In the genomic region with DNA sequence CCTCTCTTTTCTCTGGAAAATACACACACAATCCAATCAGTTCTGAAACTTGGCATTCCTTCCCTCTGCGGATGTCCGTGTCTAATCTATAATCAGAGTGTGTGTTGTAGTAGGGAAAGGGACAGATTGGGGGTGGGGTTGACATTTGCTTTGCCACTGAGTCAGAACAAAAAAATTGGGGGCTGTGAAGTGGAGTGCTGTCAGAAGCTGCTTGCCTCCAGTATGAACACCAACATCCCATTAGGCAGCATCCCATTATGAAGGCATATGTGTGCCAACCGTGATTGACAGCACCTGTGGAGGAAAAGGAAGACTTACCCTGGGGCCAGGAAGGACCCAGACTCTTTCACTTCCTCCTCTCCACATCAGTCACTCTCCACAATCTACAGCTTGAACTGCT, we compare ENCODE assay signal across 20 mouse cellular contexts. TPM values are rescaled to one million over a fixed set of nuclear protein-coding genes. Genes with fewer than 3 reads are reported as not detected.
DNase-seq lines count a peak whose midpoint lies in the region; ATAC-seq lines count a peak whose summit lies in the region.
"Had no signal": no experiment of that assay in that cellular context is flagged by ENCODE, and none has a peak within 500 bp of the region (broad histone marks: within the 10 kb centered on the region; RNA-seq: fewer than 3 reads in every experiment).

No protein-coding gene starts in this region.

- no peaks in the 10 kb centered on the region for H3K27me3 ChIP-seq in heart, embryonic 16.5 days (ENCODE audit: control insufficient read depth, insufficient read depth, low read length)
- H3K27me3 ChIP-seq in heart, embryonic 10.5 days (ENCODE audit: insufficient read depth, poor library complexity, severe bottlenecking) = no peaks in the 10 kb centered on the region
- no peaks in the 10 kb centered on the region for H3K27me3 ChIP-seq in hindbrain, embryonic 14.5 days (ENCODE audit: control insufficient read depth, insufficient read depth, low read length)
- no peaks in the 10 kb centered on the region for H3K27me3 ChIP-seq in midbrain, embryonic 15.5 days (replicated peaks)
- H3K27me3 ChIP-seq: embryonic facial prominence, embryonic 15.5 days; forebrain, embryonic 12.5 days; stomach, embryonic 15.5 days had no signal

- H3K36me3 ChIP-seq in heart, embryonic 16.5 days (ENCODE audit: control insufficient read depth, insufficient read depth) = no peaks in the 10 kb centered on the region
- H3K36me3 ChIP-seq in heart, embryonic 10.5 days = no peaks in the 10 kb centered on the region
- no peaks in the 10 kb centered on the region for H3K36me3 ChIP-seq in hindbrain, embryonic 14.5 days (replicated peaks; ENCODE audit: control insufficient read depth, insufficient read depth)
- no peaks in the 10 kb centered on the region for H3K36me3 ChIP-seq in midbrain, embryonic 15.5 days (replicated peaks)
- H3K36me3 ChIP-seq: embryonic facial prominence, embryonic 15.5 days; forebrain, embryonic 12.5 days; limb, embryonic 10.5 days; stomach, embryonic 15.5 days had no signal

- no peak overlapping the region for H3K4me3 ChIP-seq in heart, embryonic 16.5 days (ENCODE audit: low read length)
- H3K4me3 ChIP-seq in heart, embryonic 10.5 days = no peak overlapping the region
- H3K4me3 ChIP-seq in hindbrain, embryonic 14.5 days (replicated peaks; ENCODE audit: low read length) = no peak overlapping the region
- no peak overlapping the region for H3K4me3 ChIP-seq in midbrain, embryonic 15.5 days
- H3K4me3 ChIP-seq: embryonic facial prominence, embryonic 15.5 days; forebrain, embryonic 12.5 days; layer of hippocampus, adult 2 months; limb, embryonic 10.5 days; stomach, embryonic 15.5 days had no signal

- no peaks in the 10 kb centered on the region for H3K9me3 ChIP-seq in heart, embryonic 16.5 days (replicated peaks; ENCODE audit: control insufficient read depth, low read length)
- no peaks in the 10 kb centered on the region for H3K9me3 ChIP-seq in heart, embryonic 10.5 days
- no peaks in the 10 kb centered on the region for H3K9me3 ChIP-seq in hindbrain, embryonic 14.5 days (ENCODE audit: control insufficient read depth, low read length)
- no peaks in the 10 kb centered on the region for H3K9me3 ChIP-seq in midbrain, embryonic 15.5 days
- H3K9me3 ChIP-seq: embryonic facial prominence, embryonic 15.5 days; forebrain, embryonic 12.5 days; limb, embryonic 10.5 days; stomach, embryonic 15.5 days had no signal

- 60% methylated on average over 3 of the region's 3 CpGs for WGBS in heart, embryonic 16.5 days
- WGBS in heart, embryonic 10.5 days = 51% methylated on average over 3 of the region's 3 CpGs
- WGBS in hindbrain, embryonic 14.5 days = 50% methylated on average over 3 of the region's 3 CpGs
- WGBS in midbrain, embryonic 15.5 days = 42% methylated on average over 3 of the region's 3 CpGs

- 0 out of 2 replicates have a peak overlapping the region, but pooled peaks have one; percentile 18 for H3K27ac ChIP-seq in heart, embryonic 16.5 days (ENCODE audit: low read length)
- no peak overlapping the region for H3K27ac ChIP-seq in heart, embryonic 10.5 days
- H3K27ac ChIP-seq in hindbrain, embryonic 14.5 days = no peak overlapping the region
- no peak overlapping the region for H3K27ac ChIP-seq in midbrain, embryonic 15.5 days
- H3K27ac ChIP-seq: embryonic facial prominence, embryonic 15.5 days; forebrain, embryonic 12.5 days; kidney, postnatal 0 days; layer of hippocampus, adult 2 months; limb, embryonic 10.5 days; stomach, embryonic 15.5 days had no signal

- no peak for DNase-seq in heart, embryonic 10.5 days (ENCODE audit: low spot score)
- DNase-seq in hindbrain, embryonic 14.5 days (ENCODE audit: low spot score) = no peak
- no peak for DNase-seq in spleen, postnatal 14 days (ENCODE audit: low spot score in 2 of 2)
- no peak for DNase-seq in layer of hippocampus, postnatal 10 days (ENCODE audit: low spot score in 2 of 2)
- DNase-seq: heart, adult 18-20 months; heart, postnatal 36 days; lung, embryonic 14.5 days; right cerebral cortex, adult 18-20 months; spleen, adult 18-20 months had no signal

- H3K4me2 ChIP-seq in heart, embryonic 16.5 days (ENCODE audit: low read depth, low read length) = no peak overlapping the region
- H3K4me2 ChIP-seq in hindbrain, embryonic 14.5 days (replicated peaks) = no peak overlapping the region
- H3K4me2 ChIP-seq in midbrain, embryonic 15.5 days = no peak overlapping the region
- H3K4me2 ChIP-seq: embryonic facial prominence, embryonic 15.5 days; forebrain, embryonic 12.5 days; liver, embryonic 11.5 days; lung, embryonic 14.5 days; stomach, embryonic 15.5 days had no signal

- ATAC-seq in heart, embryonic 16.5 days (replicated peaks; ENCODE audit: extremely low read depth, insufficient read depth, low FRiP score) = no peak
- ATAC-seq in common myeloid progenitor, adult 5-6 weeks (replicated peaks; ENCODE audit: low read depth, poor library complexity, severe bottlenecking) = 0 out of 2 replicates have a peak, but pooled peaks have one; percentile 22
- peak; percentile 47; the same call in 1 of the 2 replicates for ATAC-seq in hindbrain, embryonic 14.5 days (ENCODE audit: low FRiP score)
- peak; percentile 52; the same call in 1 of the 2 replicates for ATAC-seq in midbrain, embryonic 15.5 days (replicated peaks)

- peaks cover 51% of the 10 kb centered on the region for H3K4me1 ChIP-seq in heart, embryonic 16.5 days (ENCODE audit: control insufficient read depth, insufficient read depth, low read length)
- H3K4me1 ChIP-seq in heart, embryonic 10.5 days = peaks cover 44% of the 10 kb centered on the region
- H3K4me1 ChIP-seq in hindbrain, embryonic 14.5 days (replicated peaks; ENCODE audit: control insufficient read depth, insufficient read depth, low read length) = peaks cover 2% of the 10 kb centered on the region; the same call in 1 of the 2 replicates
- H3K4me1 ChIP-seq in midbrain, embryonic 15.5 days = peaks cover 5% of the 10 kb centered on the region; the same call in 1 of the 2 replicates
- H3K4me1 ChIP-seq: embryonic facial prominence, embryonic 15.5 days; forebrain, embryonic 12.5 days; stomach, embryonic 15.5 days had no signal

- no peak overlapping the region for H3K9ac ChIP-seq in heart, embryonic 16.5 days (ENCODE audit: low read length)
- H3K9ac ChIP-seq in hindbrain, embryonic 14.5 days = no peak overlapping the region
- H3K9ac ChIP-seq in midbrain, embryonic 15.5 days = no peak overlapping the region
- H3K9ac ChIP-seq: embryonic facial prominence, embryonic 15.5 days; forebrain, embryonic 12.5 days; lung, embryonic 14.5 days; stomach, embryonic 15.5 days had no signal

RNA-seq across cellular contexts. Expression of a gene that starts 42.8 kb away (rescaled TPM):
- polyA plus RNA-seq in heart, embryonic 16.5 days (2015; fragmentation: Nextera tagmentation; extraction: Ambion mirVana) = 287 and 302 TPM in 2 replicates
- polyA plus RNA-seq in heart, embryonic 10.5 days (2016; fragmentation: Nextera tagmentation; extraction: Ambion mirVana) = 92.5 and 153 TPM in 2 replicates
- total RNA-seq in common myeloid progenitor, adult 5-6 weeks (2017) = not detected in 2 replicates
- polyA plus RNA-seq in hindbrain, embryonic 14.5 days (2014; fragmentation: Nextera tagmentation; extraction: Ambion mirVana) = 75.8 and 78.8 TPM in 2 replicates
- polyA plus RNA-seq in midbrain, embryonic 15.5 days (2015; fragmentation: Nextera tagmentation; extraction: Ambion mirVana) = 44.7 and 46.6 TPM in 2 replicates
- 100 to 1,000 TPM in 1 of 2 experiments, 10 to 100 TPM in 1; 95.9 to 102 TPM for total RNA-seq in layer of hippocampus, postnatal 10 days (2021)
- total RNA-seq: MEL had no signal
